Mouse (Mus musculus): ENCODE measurements around the gene Mageb18. TPM values are rescaled to one million over a fixed set of nuclear protein-coding genes. Genes with fewer than 3 reads are reported as not detected.

The Mageb18 gene
- polyA plus RNA-seq, 1 experiment from 2014 or later, result not detected

- no peak for DNase-seq (ENCODE audit: low spot score)
- no peak for ATAC-seq (ENCODE audit: low FRiP score, low TSS enrichment)
- no peak overlapping the region for H3K9ac ChIP-seq (ENCODE audit: low read length)
- no peak overlapping the region for H3K27ac ChIP-seq (replicated peaks)
- TF ChIP-seq CTCF (IDR thresholded peaks at IDR 0.05; ENCODE audit: low read depth) (no peak), EP300 (optimal IDR thresholded peaks at IDR 0.05) (no peak)
- no peaks in the 10 kb centered on the region for H3K36me3 ChIP-seq (ENCODE audit: control insufficient read depth, insufficient read depth, low read length)
- no peak overlapping the region for H3K4me2 ChIP-seq (replicated peaks; ENCODE audit: low read depth)
- H3K4me1 ChIP-seq (replicated peaks; ENCODE audit: control insufficient read depth, insufficient read depth), result no peaks in the 10 kb centered on the region
- WGBS, result 47% methylated on average over 1 of the region's 1 CpGs
- no peaks in the 10 kb centered on the region for H3K9me3 ChIP-seq (ENCODE audit: control insufficient read depth, low read length)
- H3K27me3 ChIP-seq (ENCODE audit: control insufficient read depth, insufficient read depth, low read length), result no peaks in the 10 kb centered on the region
- H3K4me3 ChIP-seq (ENCODE audit: low read depth, low read length), result no peak overlapping the region
Measured at GRCm38 (mm10) chrX:92333459-92333858, 265.9 kb downstream of the Mageb18 start.

GRCm38 (mm10) chrX:92323599-92323998 lies 275.8 kb downstream of the Mageb18 start:
- ATAC-seq (ENCODE audit: low FRiP score, low TSS enrichment) (no peak), DNase-seq (ENCODE audit: low spot score) (no peak)
- H3K4me3 ChIP-seq (ENCODE audit: low read depth, low read length), result no peak overlapping the region
- no peak overlapping the region for H3K27ac ChIP-seq (replicated peaks)
- no peaks in the 10 kb centered on the region for H3K9me3 ChIP-seq (ENCODE audit: control insufficient read depth, low read length)
- 38% methylated on average over 1 of the region's 1 CpGs for WGBS
- no peak overlapping the region for H3K9ac ChIP-seq (ENCODE audit: low read length)
- no peaks in the 10 kb centered on the region for H3K4me1 ChIP-seq (replicated peaks; ENCODE audit: control insufficient read depth, insufficient read depth)
- TF ChIP-seq CTCF (IDR thresholded peaks at IDR 0.05; ENCODE audit: low read depth), result no peak
- TF ChIP-seq EP300 (optimal IDR thresholded peaks at IDR 0.05), result no peak
- H3K4me2 ChIP-seq (replicated peaks; ENCODE audit: low read depth), result no peak overlapping the region
- H3K36me3 ChIP-seq (ENCODE audit: control insufficient read depth, insufficient read depth, low read length), result no peaks in the 10 kb centered on the region
- H3K27me3 ChIP-seq (ENCODE audit: control insufficient read depth, insufficient read depth, low read length), result no peaks in the 10 kb centered on the region

- no peak for TF ChIP-seq EP300 (optimal IDR thresholded peaks at IDR 0.05)
- TF ChIP-seq CTCF (IDR thresholded peaks at IDR 0.05; ENCODE audit: low read depth), result no peak
- H3K27me3 ChIP-seq (ENCODE audit: control insufficient read depth, insufficient read depth, low read length), result no peaks in the 10 kb centered on the region
- H3K36me3 ChIP-seq (ENCODE audit: control insufficient read depth, insufficient read depth, low read length), result no peaks in the 10 kb centered on the region
- DNase-seq (ENCODE audit: low spot score), result no peak
- H3K9ac ChIP-seq (ENCODE audit: low read length), result no peak overlapping the region
- H3K9me3 ChIP-seq (ENCODE audit: control insufficient read depth, low read length), result no peaks in the 10 kb centered on the region
- no peak for ATAC-seq (ENCODE audit: low FRiP score, low TSS enrichment)
- H3K4me2 ChIP-seq (replicated peaks; ENCODE audit: low read depth), result no peak overlapping the region
- H3K27ac ChIP-seq (replicated peaks), result no peak overlapping the region
- no peaks in the 10 kb centered on the region for H3K4me1 ChIP-seq (replicated peaks; ENCODE audit: control insufficient read depth, insufficient read depth)
- H3K4me3 ChIP-seq (ENCODE audit: low read depth, low read length), result no peak overlapping the region
Measured at GRCm38 (mm10) chrX:92280619-92281018, 318.8 kb downstream of the Mageb18 start.

Other genes starting within 250 kb of the Mageb18 start
- gene Gm5941, start 109.6 kb downstream of the Mageb18 start, polyA plus RNA-seq (2015; fragmentation: Nextera tagmentation; extraction: Ambion mirVana), result not detected in 2 replicates

All from stomach, postnatal 0 days (tissue).